Mouse (Mus musculus): ENCODE measurements around the gene Dsn1. TPM values are rescaled to one million over a fixed set of nuclear protein-coding genes. Genes with fewer than 3 reads are reported as not detected.

The Dsn1 gene
- polyA plus RNA-seq, 1 experiment from 2014 or later: 6.8 TPM

Other genes with a start within 250 kb of the Dsn1 start
- 23.3 and 43.0 TPM in 2 replicates for gene Myl9, start 231.7 kb downstream of the Dsn1 start, polyA plus RNA-seq (2014; fragmentation: Nextera tagmentation; extraction: Ambion mirVana)
- gene Tgif2, start 167.1 kb downstream of the Dsn1 start, polyA plus RNA-seq (2014; fragmentation: Nextera tagmentation; extraction: Ambion mirVana): 11.2 and 14.9 TPM in 2 replicates
- gene 4930518I15Rik, start 149.2 kb downstream of the Dsn1 start, polyA plus RNA-seq (2014; fragmentation: Nextera tagmentation; extraction: Ambion mirVana): 7.6 and 9.1 TPM in 2 replicates
- gene Rab5if, start 144.0 kb downstream of the Dsn1 start, polyA plus RNA-seq (2014; fragmentation: Nextera tagmentation; extraction: Ambion mirVana): 165 and 168 TPM in 2 replicates
- gene Sla2, start 120.0 kb downstream of the Dsn1 start, polyA plus RNA-seq (2014; fragmentation: Nextera tagmentation; extraction: Ambion mirVana): 0.15 and 0.24 TPM in 2 replicates
- gene Ndrg3, start 15.1 kb downstream of the Dsn1 start, polyA plus RNA-seq (2014; fragmentation: Nextera tagmentation; extraction: Ambion mirVana): 146 and 158 TPM in 2 replicates
- 10.0 and 10.2 TPM in 2 replicates for gene Soga1, start 72.1 kb upstream of the Dsn1 start, polyA plus RNA-seq (2014; fragmentation: Nextera tagmentation; extraction: Ambion mirVana)
- gene Tldc2, start 79.9 kb upstream of the Dsn1 start, polyA plus RNA-seq (2014; fragmentation: Nextera tagmentation; extraction: Ambion mirVana): not detected in 2 replicates
- 13.2 and 14.9 TPM in 2 replicates for gene Samhd1, start 128.1 kb upstream of the Dsn1 start, polyA plus RNA-seq (2014; fragmentation: Nextera tagmentation; extraction: Ambion mirVana)
- 5.7 and 6.2 TPM in 2 replicates for gene Rbl1, start 197.4 kb upstream of the Dsn1 start, polyA plus RNA-seq (2014; fragmentation: Nextera tagmentation; extraction: Ambion mirVana)